Mouse (Mus musculus) bone marrow macrophage, adult 2 months (primary cell): Measurements from ENCODE around the gene Lrrk1.

Source experiments
- CTCF ChIP-seq: IDR thresholded peaks from 2 replicates; pipeline ENCODE4 v1.5.1; 2012; ENCODE audit warnings: low read depth, mild to moderate bottlenecking, low read length, moderate library complexity
- POLR2A ChIP-seq: IDR thresholded peaks from 2 replicates; pipeline ENCODE4 v1.6.1; 2012; ENCODE audit warnings: mild to moderate bottlenecking, low read depth, low read length, borderline replicate concordance

- no peak for TF ChIP-seq CTCF
- TF ChIP-seq POLR2A = no peak
These were observed 90.5 kb downstream of the Lrrk1 start for GRCm38 (mm10) chr7:66297656-66298021.
